Mouse (Mus musculus): ENCODE results near the gene Nfil3.

Gene Nfil3

DNA sequence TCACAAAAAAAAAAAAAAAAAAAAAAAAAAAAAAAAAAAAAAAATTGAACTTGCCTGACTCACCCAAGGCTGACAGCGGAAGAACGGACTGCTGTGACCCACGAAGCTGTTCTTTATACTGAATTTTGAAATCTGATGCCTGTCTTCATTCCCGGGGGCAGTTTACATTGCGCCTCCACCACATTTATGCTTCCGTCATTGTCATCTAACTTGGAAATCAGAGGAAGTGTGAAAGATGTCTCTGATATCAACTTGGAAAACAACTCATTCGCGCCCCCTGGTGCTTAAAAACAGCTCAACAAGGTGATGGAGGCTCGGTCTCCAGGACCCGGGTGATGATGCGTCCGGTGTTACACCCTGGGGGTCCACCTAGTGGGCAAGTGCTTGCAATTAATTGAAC lies 1.8 kb upstream of the Nfil3 start:
- DNase-seq (ENCODE audit: low read depth, low spot score) = peak; percentile 90

- DNase-seq (ENCODE audit: low read depth, low spot score) = peak; percentile 30
Measured at GRCm38 (mm10) chr13:52981441-52982281, 788 bp upstream of the Nfil3 start.

- peak; percentile 78 for DNase-seq (ENCODE audit: low read depth, low spot score)
Measured at GRCm38 (mm10) chr13:52980211-52980950, 492 bp downstream of the Nfil3 start.

DNA sequence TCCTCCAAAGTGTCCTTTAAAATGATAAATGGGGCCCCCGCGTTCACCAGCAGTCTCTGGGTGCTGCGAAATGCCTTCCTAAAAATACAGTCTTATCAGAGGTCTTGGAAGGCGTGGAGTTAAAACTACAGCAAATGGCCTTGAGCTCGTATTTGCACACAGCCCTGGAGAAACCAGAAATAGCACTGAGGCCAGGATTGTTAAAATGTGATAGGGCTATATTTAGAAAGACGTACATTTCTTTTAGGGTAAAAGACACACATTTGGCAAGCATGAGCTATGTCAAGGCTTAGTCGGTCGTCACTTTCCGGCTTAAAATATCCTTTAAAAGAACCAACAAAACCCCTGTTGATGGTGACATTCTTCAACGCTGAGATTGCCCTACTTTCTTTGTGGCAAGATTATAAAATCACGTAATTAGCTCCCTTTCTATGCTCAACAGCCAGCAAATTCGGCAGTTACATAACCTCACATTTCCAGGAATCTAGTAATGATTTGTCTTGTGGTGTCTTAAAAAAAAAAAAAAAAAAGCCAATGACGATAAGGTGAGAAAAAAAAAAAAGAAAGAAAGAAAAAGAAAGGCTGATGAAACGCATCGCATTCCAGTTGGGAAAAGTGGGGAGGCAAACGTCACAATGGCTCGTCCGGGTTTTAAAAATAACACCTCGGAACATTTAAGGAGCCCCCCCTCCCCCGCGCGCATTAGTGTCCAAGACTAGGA lies 1.4 kb downstream of the Nfil3 start:
- DNase-seq (ENCODE audit: low read depth, low spot score) = no peak

GRCm38 (mm10) chr13:52978321-52978981 lies 2.4 kb downstream of the Nfil3 start:
- peak; percentile 31 for DNase-seq (ENCODE audit: low read depth, low spot score)

DNA sequence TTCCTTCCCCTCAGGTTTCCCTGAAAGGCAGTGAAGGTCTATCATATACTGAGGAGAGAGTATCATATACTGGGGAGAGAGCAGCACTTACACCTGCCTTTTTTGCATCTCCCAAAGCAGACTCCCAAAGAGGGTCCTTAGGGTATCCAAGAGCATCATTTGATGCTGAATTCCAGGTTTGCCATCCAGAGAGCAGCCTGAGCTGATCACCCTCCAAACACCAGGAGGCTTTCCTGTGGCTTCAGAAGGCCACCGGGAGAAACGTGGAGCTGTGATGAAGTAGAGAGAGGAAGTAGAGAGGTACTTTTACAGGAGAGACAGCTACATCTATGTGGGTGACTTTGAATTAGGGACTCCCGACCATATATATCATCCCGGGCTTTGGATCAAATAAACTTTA lies 3.1 kb downstream of the Nfil3 start:
- DNase-seq (ENCODE audit: low read depth, low spot score) = no peak

GRCm38 (mm10) chr13:52977221-52977609 lies 3.7 kb downstream of the Nfil3 start:
- no peak for DNase-seq (ENCODE audit: low read depth, low spot score)

- DNase-seq (ENCODE audit: low read depth, low spot score) = peak; percentile 65
Measured at GRCm38 (mm10) chr13:52976510-52977220, 4.2 kb downstream of the Nfil3 start.

DNA sequence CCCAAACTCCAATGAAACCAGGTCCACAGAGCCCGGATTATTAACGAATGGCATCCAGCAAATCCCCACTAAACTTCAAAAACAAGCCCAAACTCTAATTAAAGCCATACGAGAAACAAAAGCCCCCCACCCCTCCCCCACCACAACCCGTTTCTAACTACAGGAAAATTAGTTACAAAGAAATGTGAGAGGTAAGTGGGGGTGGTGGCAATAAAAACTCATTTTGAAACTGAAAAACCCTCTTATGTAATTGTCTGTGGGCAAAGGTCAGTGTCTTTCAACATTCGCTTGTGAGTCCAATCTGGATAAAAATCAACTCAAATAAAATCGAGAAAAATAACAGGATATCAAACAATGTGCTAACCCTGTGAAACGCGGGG lies 4.8 kb downstream of the Nfil3 start:
- DNase-seq (ENCODE audit: low read depth, low spot score) = peak; percentile 83

GRCm38 (mm10) chr13:52974676-52975075 lies 6.2 kb downstream of the Nfil3 start:
- DNase-seq (ENCODE audit: low read depth, low spot score) = no peak

- no peak for DNase-seq (ENCODE audit: low read depth, low spot score)
Measured at GRCm38 (mm10) chr13:52973427-52973826, 7.4 kb downstream of the Nfil3 start.

DNA sequence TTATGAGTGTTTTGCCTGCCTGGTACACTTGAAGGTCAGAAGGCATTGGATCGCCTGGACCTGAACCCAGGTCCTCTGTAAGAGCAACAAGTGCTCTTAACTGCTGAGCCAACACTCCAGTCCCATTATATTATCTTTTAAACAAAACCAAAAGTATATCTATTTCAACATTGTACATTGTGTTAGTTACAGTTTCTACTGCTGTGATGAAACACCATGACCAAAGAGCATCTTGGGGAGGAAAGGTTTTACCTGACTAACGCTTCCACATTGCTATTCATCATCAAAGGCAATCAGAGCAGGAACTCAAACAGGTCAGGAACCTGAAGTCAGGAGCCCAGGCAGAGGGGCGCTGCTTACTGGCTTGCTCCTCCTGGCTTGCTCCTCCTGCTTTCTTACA lies 8.2 kb downstream of the Nfil3 start:
- DNase-seq (ENCODE audit: low read depth, low spot score) = no peak

DNA sequence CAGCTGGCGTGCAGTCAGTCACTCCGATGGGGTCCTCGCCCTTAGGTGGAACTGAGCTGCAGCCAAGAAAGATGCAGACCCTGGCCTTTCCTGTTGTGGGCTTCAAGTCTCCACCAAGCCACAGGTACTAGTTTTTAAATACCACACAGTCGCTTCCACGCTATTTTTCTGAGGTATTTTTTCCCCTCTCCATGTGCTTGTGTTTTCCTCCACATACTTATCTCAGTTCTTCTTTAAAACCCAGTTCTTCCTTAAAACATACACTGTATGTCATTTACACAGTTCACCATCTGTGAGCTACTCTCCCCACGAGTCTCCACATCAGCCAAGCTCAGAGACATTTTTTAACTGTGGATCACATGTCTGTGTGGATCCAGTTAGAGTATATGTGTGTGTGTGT lies 10.0 kb downstream of the Nfil3 start:
- no peak for DNase-seq (ENCODE audit: low read depth, low spot score)

GRCm38 (mm10) chr13:52962922-52963321 lies 18.0 kb downstream of the Nfil3 start:
- DNase-seq (ENCODE audit: low read depth, low spot score) = no peak

- DNase-seq (ENCODE audit: low read depth, low spot score) = no peak
Measured at GRCm38 (mm10) chr13:52962361-52962760, 18.5 kb downstream of the Nfil3 start.

DNA sequence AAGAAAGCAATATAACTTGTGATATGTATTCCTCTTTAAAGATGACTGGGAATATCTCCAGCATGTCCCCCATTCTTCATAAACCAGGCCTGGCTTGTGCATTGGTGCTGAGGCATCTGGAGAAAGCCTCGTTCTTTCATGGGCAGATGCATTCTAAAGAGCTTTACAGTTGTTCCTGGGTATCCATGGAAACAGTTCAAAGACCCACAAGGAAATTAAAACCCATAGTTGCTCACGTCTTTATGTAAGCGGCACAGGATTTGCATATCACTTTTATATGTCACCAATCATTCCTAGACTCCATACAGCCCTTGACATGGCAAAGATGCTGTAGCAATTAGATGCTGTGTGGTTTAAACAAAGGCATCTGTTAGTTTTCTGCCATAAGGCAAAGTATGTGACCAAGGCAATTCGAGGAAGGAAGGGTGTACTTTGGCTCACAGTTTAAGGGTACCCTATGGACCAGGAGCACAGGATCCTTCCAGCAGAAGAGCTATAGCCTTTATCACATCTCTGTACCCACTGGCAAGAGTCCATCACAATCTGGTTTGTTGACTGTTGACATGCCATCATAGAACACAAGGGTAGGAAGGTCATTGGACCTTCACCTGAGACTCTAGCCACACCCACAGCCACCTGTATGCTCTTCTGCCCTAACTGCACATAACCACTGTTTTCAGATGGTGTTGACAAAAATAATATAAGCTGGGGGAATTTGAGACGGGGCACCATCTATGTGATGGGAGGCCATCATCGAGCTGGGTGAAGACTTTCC lies 26.9 kb downstream of the Nfil3 start:
- DNase-seq (ENCODE audit: low read depth, low spot score) = no peak

DNA sequence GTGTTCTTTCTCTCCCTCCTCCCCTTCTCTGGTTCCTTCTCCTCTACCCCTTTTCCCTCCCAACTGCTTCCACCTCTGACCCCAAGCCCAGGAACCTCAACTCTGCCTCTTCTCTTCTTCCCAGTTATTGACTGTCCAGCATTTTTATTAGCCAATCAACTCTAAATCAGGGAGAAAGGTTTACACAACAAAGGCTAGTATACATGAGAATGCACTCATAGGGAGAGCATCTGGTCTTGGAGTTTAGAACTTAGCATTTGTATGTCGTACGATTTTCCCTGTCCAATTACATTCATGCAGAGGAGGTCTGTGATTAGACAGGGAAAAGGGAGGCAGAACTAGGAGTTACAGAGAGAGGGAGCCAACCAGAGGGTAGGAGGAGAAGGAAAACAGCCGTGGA lies 31.7 kb downstream of the Nfil3 start:
- no peak for DNase-seq (ENCODE audit: low read depth, low spot score)

GRCm38 (mm10) chr13:52947545-52947944 lies 33.3 kb downstream of the Nfil3 start:
- no peak for DNase-seq (ENCODE audit: low read depth, low spot score)

DNA sequence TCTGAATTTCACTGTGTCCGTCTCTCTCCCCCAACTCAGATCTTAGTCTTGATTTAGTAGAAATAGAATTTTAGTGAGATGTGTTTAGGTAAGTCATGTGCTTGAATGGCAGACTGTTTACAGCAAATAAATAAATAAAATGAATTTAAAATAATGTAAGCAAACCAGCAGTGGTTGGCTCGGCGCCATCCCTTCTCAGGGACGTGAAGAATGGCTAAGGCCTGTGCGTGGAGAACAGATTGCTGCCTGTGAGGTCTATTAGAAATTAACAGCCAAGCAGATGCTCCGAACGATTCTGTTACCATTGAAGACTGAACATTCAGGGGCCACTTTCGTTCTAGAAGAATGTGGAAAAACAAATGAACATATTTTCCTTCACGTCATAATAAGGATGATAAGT lies 35.1 kb downstream of the Nfil3 start:
- DNase-seq (ENCODE audit: low read depth, low spot score) = no peak

DNA sequence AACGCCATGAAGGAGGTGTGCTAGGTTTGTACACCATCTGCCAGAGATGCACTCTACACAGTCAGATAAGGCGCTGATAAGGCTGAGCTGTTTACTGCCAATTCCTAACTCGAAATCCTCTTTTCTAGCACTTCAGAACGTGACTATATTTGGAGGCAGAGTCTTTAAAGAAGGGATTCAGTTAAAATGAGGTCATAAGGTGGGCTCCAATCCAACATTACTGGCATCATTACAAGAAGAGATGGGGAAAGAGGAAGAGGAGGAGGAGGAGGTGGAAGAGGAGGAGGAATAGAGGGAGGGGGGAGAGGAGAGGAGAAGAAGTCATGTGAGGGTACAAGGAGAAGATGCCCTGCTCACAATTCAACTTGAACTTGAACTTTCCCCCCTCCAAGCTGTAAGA lies 36.8 kb downstream of the Nfil3 start:
- DNase-seq (ENCODE audit: low read depth, low spot score) = no peak

Measured in forelimb bud, embryonic 11.5 days (tissue).